Mouse (Mus musculus) macrophage (primary cell): ENCODE measurements around the gene Tet2. TPM values are rescaled to one million over a fixed set of nuclear protein-coding genes. Genes with fewer than 3 reads are reported as not detected.
A peak's percentile ranks its signal among the peaks of the same experiment; 100 is the strongest.
"Not testable (repeated sequence)": the region's sequence is repeated elsewhere in the genome, so short reads cannot be mapped to it uniquely, and the experiment has no call there.

Experiments
- H3K27ac ChIP-seq: fragments of 350-480 bp; formaldehyde crosslinking; 2 replicates; pipeline ENCODE4 v1.9.0; 2021
- H3K36me3 ChIP-seq: fragments of 350-480 bp; formaldehyde crosslinking; 2 replicates; pipeline ENCODE4 v1.9.0; 2021; ENCODE audit errors: inconsistent target
- H3K4me3 ChIP-seq: fragments of 350-480 bp; formaldehyde crosslinking; 2 replicates; pipeline ENCODE4 v1.9.0; 2021; ENCODE audit errors: inconsistent target
- H3K79me2 ChIP-seq: fragments of 350-480 bp; formaldehyde crosslinking; 2 replicates; pipeline ENCODE4 v1.9.0; 2021; ENCODE audit errors: inconsistent target
- WGBS: methylation state at CpG from one replicate; pipeline ENCODE4 v1.1.7; 2026; ENCODE audit warnings: inconsistent platforms; ENCODE audit not compliant: missing documents; 5-methylcytosine and 5-hydroxymethylcytosine counted together
- polyA plus RNA-seq: library from polyadenylated mRNA; stranded (reverse); fragments of 250-400 nt; gene quantifications from 3 replicates; pipeline ENCODE4 v1.2.4, GENCODE M21; 2018; ENCODE audit warnings: inconsistent platforms

Gene Tet2
- polyA plus RNA-seq, 1 experiment from 2014 or later: 13.5 TPM

GRCm38 (mm10) chr3:133538499-133538898 lies 6.4 kb downstream of the Tet2 start:
- not testable (repeated sequence) for H3K27ac ChIP-seq, H3K4me3 ChIP-seq
- Histone ChIP-seq H3K36me3 (peaks cover 29% of the 10 kb centered on the region; the same call in 1 of the 2 replicates), H3K79me2 (peaks cover 100% of the 10 kb centered on the region)
- WGBS: 82% methylated on average over 2 of the region's 4 CpGs

- H3K79me2 ChIP-seq: peaks cover 100% of the 10 kb centered on the region
- H3K4me3 ChIP-seq: no peak overlapping the region
- H3K27ac ChIP-seq: no peak overlapping the region
- 95% methylated on average over 6 of the region's 6 CpGs for WGBS
- peaks cover 29% of the 10 kb centered on the region; the same call in 1 of the 2 replicates for H3K36me3 ChIP-seq
Observed at GRCm38 (mm10) chr3:133535644-133536043, 9.3 kb downstream of the Tet2 start.

- WGBS: 96% methylated on average over 6 of the region's 6 CpGs
- H3K27ac ChIP-seq: no peak overlapping the region
- H3K36me3 ChIP-seq: peaks cover 28% of the 10 kb centered on the region; the same call in 1 of the 2 replicates
- no peak overlapping the region for H3K4me3 ChIP-seq
- peaks cover 98% of the 10 kb centered on the region for H3K79me2 ChIP-seq
Observed at GRCm38 (mm10) chr3:133534066-133534465, 10.9 kb downstream of the Tet2 start.

GRCm38 (mm10) chr3:133533272-133533995 lies 11.5 kb downstream of the Tet2 start:
- Histone ChIP-seq H3K4me3 (no peak overlapping the region), H3K27ac (no peak overlapping the region), H3K79me2 (peaks cover 91% of the 10 kb centered on the region), H3K36me3 (peaks cover 23% of the 10 kb centered on the region; the same call in 1 of the 2 replicates)
- WGBS: 92% methylated on average over 10 of the region's 11 CpGs

GRCm38 (mm10) chr3:133532806-133533205 lies 12.1 kb downstream of the Tet2 start:
- Histone ChIP-seq H3K4me3 (no peak overlapping the region), H3K27ac (no peak overlapping the region), H3K36me3 (peaks cover 19% of the 10 kb centered on the region; the same call in 1 of the 2 replicates), H3K79me2 (peaks cover 91% of the 10 kb centered on the region)
- WGBS: 86% methylated on average over 3 of the region's 3 CpGs

- H3K27ac ChIP-seq: no peak overlapping the region
- H3K79me2 ChIP-seq: peaks cover 91% of the 10 kb centered on the region
- WGBS: 96% methylated on average over 6 of the region's 6 CpGs
- H3K4me3 ChIP-seq: no peak overlapping the region
- peaks cover 14% of the 10 kb centered on the region; the same call in 1 of the 2 replicates for H3K36me3 ChIP-seq
Observed at GRCm38 (mm10) chr3:133532252-133532651, 12.7 kb downstream of the Tet2 start.

GRCm38 (mm10) chr3:133531101-133531500 lies 13.8 kb downstream of the Tet2 start:
- H3K4me3 ChIP-seq: no peak overlapping the region
- no peak overlapping the region for H3K27ac ChIP-seq
- peaks cover 6% of the 10 kb centered on the region; the same call in 1 of the 2 replicates for H3K36me3 ChIP-seq
- WGBS: 54% methylated on average over 2 of the region's 2 CpGs
- peaks cover 91% of the 10 kb centered on the region for H3K79me2 ChIP-seq

- Histone ChIP-seq H3K27ac (no peak overlapping the region), H3K36me3 (peaks cover 1% of the 10 kb centered on the region; the same call in 1 of the 2 replicates), H3K79me2 (peaks cover 90% of the 10 kb centered on the region), H3K4me3 (no peak overlapping the region)
- 14% methylated on average over 3 of the region's 3 CpGs for WGBS
Observed at GRCm38 (mm10) chr3:133530664-133531063, 14.3 kb downstream of the Tet2 start.

- peak overlapping the region; percentile 79 for H3K27ac ChIP-seq
- H3K36me3 ChIP-seq: no peaks in the 10 kb centered on the region
- peaks cover 88% of the 10 kb centered on the region for H3K79me2 ChIP-seq
- no peak overlapping the region for H3K4me3 ChIP-seq
- 35% methylated on average over 4 of the region's 4 CpGs for WGBS
Observed at GRCm38 (mm10) chr3:133526119-133526723, 18.7 kb downstream of the Tet2 start.

- 0% methylated on average over 1 of the region's 1 CpGs for WGBS
- H3K79me2 ChIP-seq: peaks cover 88% of the 10 kb centered on the region
- no peaks in the 10 kb centered on the region for H3K36me3 ChIP-seq
- peak overlapping the region; percentile 79 for H3K27ac ChIP-seq
- H3K4me3 ChIP-seq: no peak overlapping the region
Observed at GRCm38 (mm10) chr3:133525578-133525977, 19.4 kb downstream of the Tet2 start.

- Histone ChIP-seq H3K4me3 (no peak overlapping the region), H3K27ac (peak overlapping the region; percentile 79), H3K36me3 (no peaks in the 10 kb centered on the region), H3K79me2 (peaks cover 88% of the 10 kb centered on the region)
- WGBS: 78% methylated on average over 4 of the region's 4 CpGs
Observed at GRCm38 (mm10) chr3:133524341-133525050, 20.4 kb downstream of the Tet2 start.

- H3K27ac ChIP-seq: no peak overlapping the region
- WGBS: 62% methylated on average over 6 of the region's 6 CpGs
Observed at GRCm38 (mm10) chr3:133523191-133523590, 21.7 kb downstream of the Tet2 start.

GRCm38 (mm10) chr3:133522289-133522688 lies 22.6 kb downstream of the Tet2 start:
- WGBS: 98% methylated on average over 7 of the region's 7 CpGs
- H3K79me2 ChIP-seq: peaks cover 97% of the 10 kb centered on the region
- H3K27ac ChIP-seq: no peak overlapping the region
- no peak overlapping the region for H3K4me3 ChIP-seq
- no peaks in the 10 kb centered on the region for H3K36me3 ChIP-seq

More at GRCm38 (mm10) chr3:133523191-133523590, 21.7 kb downstream of the Tet2 start:
- H3K79me2 ChIP-seq: peaks cover 97% of the 10 kb centered on the region
- H3K36me3 ChIP-seq: no peaks in the 10 kb centered on the region
- H3K4me3 ChIP-seq: no peak overlapping the region

- Histone ChIP-seq H3K79me2 (peaks cover 100% of the 10 kb centered on the region), H3K4me3 (no peak overlapping the region), H3K27ac (no peak overlapping the region), H3K36me3 (peaks cover 23% of the 10 kb centered on the region)
- WGBS: 83% methylated on average over 3 of the region's 3 CpGs
Observed at GRCm38 (mm10) chr3:133518801-133519200, 26.1 kb downstream of the Tet2 start.
